ENCODE assay signal across 8 mouse cellular contexts in the genomic region with DNA sequence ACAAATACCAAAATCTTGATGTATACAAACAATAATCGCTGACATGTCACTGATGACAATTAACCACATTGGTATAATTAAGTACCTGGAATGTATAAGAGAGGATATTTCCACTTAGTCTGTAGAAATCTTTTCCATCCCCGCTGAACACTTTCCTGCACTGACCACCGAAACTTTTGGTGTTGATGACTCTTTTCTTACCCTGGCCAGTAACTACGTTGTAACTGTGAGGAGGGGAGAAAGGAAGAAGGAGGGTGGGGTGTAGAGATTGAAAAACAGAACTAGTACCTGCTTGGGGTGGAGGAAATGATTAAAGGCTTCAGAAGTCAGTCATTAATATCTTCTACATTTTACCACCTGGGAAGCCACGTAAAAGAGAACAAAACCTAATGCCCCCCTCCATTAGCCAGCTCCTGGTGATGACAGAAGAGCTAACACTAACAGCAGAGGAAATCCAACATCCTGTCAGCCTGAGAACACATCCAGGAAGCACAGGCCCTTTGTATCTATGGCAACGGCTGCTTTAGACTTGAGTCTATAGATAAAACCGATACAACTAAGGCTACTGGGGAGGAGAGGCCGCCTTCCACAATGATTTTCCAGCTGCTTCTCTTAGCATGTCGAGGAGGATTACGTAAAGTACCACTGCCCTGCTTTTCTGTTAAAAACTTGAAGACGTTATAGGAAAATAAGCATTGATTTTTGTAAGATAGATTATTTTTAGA. TPM values are rescaled to one million over a fixed set of nuclear protein-coding genes. Genes with fewer than 3 reads are reported as not detected.
DNase-seq lines count a peak whose midpoint lies in the region; ATAC-seq and TF ChIP-seq lines count a peak whose summit lies in the region.
"Had no signal": no experiment of that assay in that cellular context is flagged by ENCODE, and none has a peak within 500 bp of the region (broad histone marks: within the 10 kb centered on the region; RNA-seq: fewer than 3 reads in every experiment).

No protein-coding gene starts in this region.

- no peak for TF ChIP-seq EP300 in liver, postnatal 0 days (IDR thresholded peaks at IDR 0.05; ENCODE audit: low read depth)

- no peak overlapping the region for H3K4me2 ChIP-seq in forebrain, embryonic 13.5 days
- no peak overlapping the region for H3K4me2 ChIP-seq in liver, postnatal 0 days (ENCODE audit: low read depth, low read length)
- H3K4me2 ChIP-seq: liver, embryonic 13.5 days had no signal

- no peaks in the 10 kb centered on the region for H3K36me3 ChIP-seq in forebrain, embryonic 13.5 days (ENCODE audit: poor library complexity, severe bottlenecking)
- no peaks in the 10 kb centered on the region for H3K36me3 ChIP-seq in liver, postnatal 0 days (replicated peaks; ENCODE audit: insufficient read depth, low read length)
- H3K36me3 ChIP-seq: liver, embryonic 13.5 days had no signal

- no peaks in the 10 kb centered on the region for H3K9me3 ChIP-seq in forebrain, embryonic 13.5 days (replicated peaks)
- H3K9me3 ChIP-seq in liver, postnatal 0 days (ENCODE audit: low read length) = no peaks in the 10 kb centered on the region
- H3K9me3 ChIP-seq: liver, embryonic 13.5 days had no signal

- no peaks in the 10 kb centered on the region for H3K4me1 ChIP-seq in forebrain, embryonic 13.5 days
- H3K4me1 ChIP-seq in liver, postnatal 0 days (ENCODE audit: insufficient read depth) = no peaks in the 10 kb centered on the region
- H3K4me1 ChIP-seq: liver, embryonic 13.5 days had no signal

- no peak overlapping the region for H3K27ac ChIP-seq in forebrain, embryonic 13.5 days
- no peak overlapping the region for H3K27ac ChIP-seq in liver, postnatal 0 days (ENCODE audit: low read depth)
- H3K27ac ChIP-seq: liver, embryonic 13.5 days had no signal

- no peak for TF ChIP-seq CTCF in liver, postnatal 0 days (IDR thresholded peaks at IDR 0.05; ENCODE audit: low read depth)

- DNase-seq in retina, postnatal 1 day = peak; percentile 4
- no peak for DNase-seq in retina, embryonic 14.5 days (ENCODE audit: low spot score)
- peak; percentile 36 for DNase-seq in layer of hippocampus, adult 9-11 months
- DNase-seq in right cerebral cortex, postnatal 4 days = peak; percentile 19
- no peak for DNase-seq in spleen, postnatal 4 days (ENCODE audit: low spot score in 2 of 2)
- no peak for DNase-seq in liver, postnatal 0 days
- DNase-seq: liver, embryonic 13.5 days had no signal

- 59% methylated on average over 11 of the region's 11 CpGs for WGBS in forebrain, embryonic 13.5 days
- WGBS in liver, postnatal 0 days (ENCODE audit: insufficient replicate concordance) = 31% methylated on average over 11 of the region's 11 CpGs

- H3K9ac ChIP-seq in forebrain, embryonic 13.5 days = no peak overlapping the region
- no peak overlapping the region for H3K9ac ChIP-seq in liver, postnatal 0 days (replicated peaks)
- H3K9ac ChIP-seq: liver, embryonic 13.5 days had no signal

- ATAC-seq in forebrain, embryonic 13.5 days = peak; percentile 78
- no peak for ATAC-seq in liver, postnatal 0 days

- H3K4me3 ChIP-seq in forebrain, embryonic 13.5 days = no peak overlapping the region
- no peak overlapping the region for H3K4me3 ChIP-seq in liver, postnatal 0 days (ENCODE audit: low read depth, low read length)
- H3K4me3 ChIP-seq: liver, embryonic 13.5 days had no signal

- no peaks in the 10 kb centered on the region for H3K27me3 ChIP-seq in forebrain, embryonic 13.5 days
- no peaks in the 10 kb centered on the region for H3K27me3 ChIP-seq in liver, postnatal 0 days (ENCODE audit: insufficient read depth, low read length)
- H3K27me3 ChIP-seq: liver, embryonic 13.5 days had no signal

RNA-seq across cellular contexts. Expression of a gene that starts 17.8 kb away (rescaled TPM):
- 0.06 TPM in 2 replicates for polyA plus RNA-seq in forebrain, embryonic 13.5 days (2015; fragmentation: Nextera tagmentation; extraction: Ambion mirVana)
- not detected in 2 replicates for polyA plus RNA-seq in liver, postnatal 0 days (2015; fragmentation: Nextera tagmentation; extraction: Ambion mirVana)
- polyA plus RNA-seq: liver, embryonic 13.5 days had no signal

Comparison
In these comparisons a context has a peak if more than half of its experiments do, and no peak if none do; other contexts are left out.
1. DNase-seq: peak in retina, postnatal 1 day (single experiment), layer of hippocampus, adult 9-11 months (single experiment) and right cerebral cortex, postnatal 4 days (single experiment); none in retina, embryonic 14.5 days (single experiment), spleen, postnatal 4 days (0 of 2) and liver, postnatal 0 days (single experiment).